9 mouse cellular contexts compared by ENCODE assay signal in the genomic region with DNA sequence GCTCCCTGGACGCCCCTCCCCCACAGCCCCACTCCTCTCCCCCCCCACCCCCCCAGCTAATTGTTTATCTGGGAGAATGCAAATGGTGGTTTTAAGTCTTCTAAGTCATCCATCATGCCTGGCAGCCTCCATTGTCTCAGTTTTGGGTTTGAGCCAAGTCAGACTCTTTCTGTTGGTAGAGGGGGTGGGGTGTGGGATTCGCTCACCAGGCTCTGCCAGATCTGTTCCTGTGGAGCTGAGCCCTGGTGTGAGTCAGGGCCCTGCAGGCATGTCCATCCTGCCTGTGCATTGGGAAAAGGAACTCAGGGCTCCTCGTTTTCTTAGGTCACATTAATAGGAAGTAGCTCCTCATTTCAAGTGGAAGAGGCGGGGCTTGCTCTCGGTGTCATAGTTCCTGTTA.
DNase-seq lines count a peak whose midpoint lies in the region; ATAC-seq and TF ChIP-seq lines count a peak whose summit lies in the region.
"Had no signal": no experiment of that assay in that cellular context is flagged by ENCODE, and none has a peak within 500 bp of the region (broad histone marks: within the 10 kb centered on the region; RNA-seq: fewer than 3 reads in every experiment).

No protein-coding gene starts in this region.

- peak overlapping the region; percentile 78 for H3K27ac ChIP-seq in heart, embryonic 11.5 days (ENCODE audit: low read depth, low read length)
- peak overlapping the region; percentile 77; the same call in 1 of the 2 replicates for H3K27ac ChIP-seq in kidney, embryonic 14.5 days (ENCODE audit: low read depth, low read length)
- H3K27ac ChIP-seq in liver, embryonic 11.5 days (ENCODE audit: low read depth, low read length), result no peak overlapping the region
- peak overlapping the region; percentile 14; the same call in 1 of the 2 replicates for H3K27ac ChIP-seq in midbrain, postnatal 0 days (ENCODE audit: low read depth, low read length)

- H3K9me3 ChIP-seq in heart, embryonic 11.5 days (replicated peaks; ENCODE audit: control insufficient read depth, low read length), result no peaks in the 10 kb centered on the region
- no peaks in the 10 kb centered on the region for H3K9me3 ChIP-seq in kidney, embryonic 14.5 days (ENCODE audit: control insufficient read depth, low read length)
- no peaks in the 10 kb centered on the region for H3K9me3 ChIP-seq in liver, embryonic 11.5 days (ENCODE audit: control insufficient read depth, low read length)
- H3K9me3 ChIP-seq in midbrain, postnatal 0 days (ENCODE audit: low read length), result no peaks in the 10 kb centered on the region

- no peak for TF ChIP-seq CTCF in midbrain, postnatal 0 days (IDR thresholded peaks at IDR 0.05)

- WGBS in heart, embryonic 11.5 days (ENCODE audit: insufficient replicate concordance), result 8% methylated on average over 5 of the region's 5 CpGs
- WGBS in kidney, embryonic 14.5 days, result 3% methylated on average over 5 of the region's 5 CpGs
- WGBS in liver, embryonic 11.5 days, result 9% methylated on average over 5 of the region's 5 CpGs
- 9% methylated on average over 5 of the region's 5 CpGs for WGBS in midbrain, postnatal 0 days

- DNase-seq in cerebellum, postnatal 25 days, result peak; percentile 27 to 48
- no peak for DNase-seq in cerebellum, adult 11-12 months
- peak; percentile 91 for DNase-seq in embryo, embryonic 10 days (ENCODE audit: low spot score)
- DNase-seq in liver, embryonic 11.5 days (ENCODE audit: low spot score), result peak; percentile 54
- DNase-seq in midbrain, postnatal 0 days (ENCODE audit: low spot score), result peak; percentile 84
- DNase-seq in thymus, postnatal 10 days (ENCODE audit: low spot score in 2 of 2), result no peak

- no peaks in the 10 kb centered on the region for H3K27me3 ChIP-seq in heart, embryonic 11.5 days (ENCODE audit: control insufficient read depth, insufficient read depth, low read length)
- no peaks in the 10 kb centered on the region for H3K27me3 ChIP-seq in kidney, embryonic 14.5 days (ENCODE audit: control insufficient read depth, insufficient read depth, low read length)
- H3K27me3 ChIP-seq in liver, embryonic 11.5 days (replicated peaks; ENCODE audit: control insufficient read depth, insufficient read depth, low read length), result no peaks in the 10 kb centered on the region
- no peaks in the 10 kb centered on the region for H3K27me3 ChIP-seq in midbrain, postnatal 0 days (ENCODE audit: insufficient read depth, low read length)
- H3K27me3 ChIP-seq: CH12.LX had no signal

- ATAC-seq in heart, embryonic 11.5 days (replicated peaks; ENCODE audit: insufficient number of reproducible peaks, low FRiP score, low TSS enrichment), result peak; percentile 79
- ATAC-seq in kidney, embryonic 14.5 days (ENCODE audit: low FRiP score, low TSS enrichment), result peak; percentile 78
- ATAC-seq in liver, embryonic 11.5 days (replicated peaks; ENCODE audit: low FRiP score), result peak; percentile 74
- ATAC-seq in midbrain, postnatal 0 days (ENCODE audit: low FRiP score), result no peak

- H3K4me2 ChIP-seq in heart, embryonic 11.5 days, result peak overlapping the region; percentile 40
- H3K4me2 ChIP-seq in kidney, embryonic 14.5 days (replicated peaks; ENCODE audit: low read depth, low read length), result peak overlapping the region; percentile 15; the same call in 1 of the 2 replicates
- peak overlapping the region; percentile 38 for H3K4me2 ChIP-seq in liver, embryonic 11.5 days
- H3K4me2 ChIP-seq in midbrain, postnatal 0 days (ENCODE audit: low read depth, low read length, poor library complexity, severe bottlenecking), result peak overlapping the region; percentile 22

- peaks cover 68% of the 10 kb centered on the region for H3K4me1 ChIP-seq in heart, embryonic 11.5 days (ENCODE audit: control insufficient read depth, insufficient read depth, low read length)
- H3K4me1 ChIP-seq in kidney, embryonic 14.5 days (ENCODE audit: control insufficient read depth, insufficient read depth, low read length), result peaks cover 46% of the 10 kb centered on the region
- peaks cover 25% of the 10 kb centered on the region for H3K4me1 ChIP-seq in liver, embryonic 11.5 days (replicated peaks; ENCODE audit: control insufficient read depth, insufficient read depth, low read length)
- peaks cover 22% of the 10 kb centered on the region for H3K4me1 ChIP-seq in midbrain, postnatal 0 days (ENCODE audit: insufficient read depth, low read length)

- H3K9ac ChIP-seq in heart, embryonic 11.5 days (ENCODE audit: low read depth, low read length), result no peak overlapping the region
- H3K9ac ChIP-seq in kidney, embryonic 14.5 days (ENCODE audit: low read depth, low read length), result no peak overlapping the region
- H3K9ac ChIP-seq in liver, embryonic 11.5 days (ENCODE audit: low read depth, low read length), result no peak overlapping the region
- H3K9ac ChIP-seq in midbrain, postnatal 0 days (replicated peaks; ENCODE audit: low read length, poor library complexity, severe bottlenecking), result no peak overlapping the region

- no peaks in the 10 kb centered on the region for H3K36me3 ChIP-seq in heart, embryonic 11.5 days (ENCODE audit: control insufficient read depth, insufficient read depth, low read length)
- no peaks in the 10 kb centered on the region for H3K36me3 ChIP-seq in kidney, embryonic 14.5 days (ENCODE audit: control insufficient read depth, insufficient read depth, low read length)
- H3K36me3 ChIP-seq in liver, embryonic 11.5 days (ENCODE audit: control insufficient read depth, insufficient read depth, low read length), result no peaks in the 10 kb centered on the region
- no peaks in the 10 kb centered on the region for H3K36me3 ChIP-seq in midbrain, postnatal 0 days (ENCODE audit: insufficient read depth, low read length)

- H3K4me3 ChIP-seq in heart, embryonic 11.5 days (ENCODE audit: low read depth, low read length), result no peak overlapping the region
- 0 out of 2 replicates have a peak overlapping the region, but pooled peaks have one; percentile 6 for H3K4me3 ChIP-seq in kidney, embryonic 14.5 days (ENCODE audit: low read length)
- no peak overlapping the region for H3K4me3 ChIP-seq in liver, embryonic 11.5 days (ENCODE audit: low read depth, low read length)
- H3K4me3 ChIP-seq in midbrain, postnatal 0 days (ENCODE audit: low read depth, low read length), result no peak overlapping the region

Comparison
In these comparisons a context has a peak if more than half of its experiments do, and no peak if none do; other contexts are left out.
1. DNase-seq: peak in cerebellum, postnatal 25 days (2 of 2), embryo, embryonic 10 days (single experiment), liver, embryonic 11.5 days (single experiment) and midbrain, postnatal 0 days (single experiment); none in cerebellum, adult 11-12 months (single experiment) and thymus, postnatal 10 days (0 of 2).
2. Peak in every context shown above with its lines, with median percentiles within 50 percentile points of each other: H3K4me2 ChIP-seq.